Mouse (Mus musculus) lung, postnatal 0 days (tissue): ENCODE results near the gene Spo11. TPM values are rescaled to one million over a fixed set of nuclear protein-coding genes. Genes with fewer than 3 reads are reported as not detected.

ENCODE experiments used
- ATAC-seq: fragments of 200-750 bp; cut with Nextera tagmentation; 2 replicates; pipeline ENCODE4 v1.8.0; 2017; ENCODE audit warnings: moderate library complexity
- DNase-seq: peaks from one replicate; pipeline ENCODE4 v3.0.0-alpha.2; 2016; ENCODE audit warnings: low spot score
- H3K27ac ChIP-seq: fragments of 300-500 bp; sonication (generic); 2 replicates; pipeline ENCODE4 v1.5.1; 2014; ENCODE audit warnings: antibody characterized with exemption, mild to moderate bottlenecking, low read length, mixed read lengths
- H3K27me3 ChIP-seq: fragments of 300-500 bp; sonication (generic); replicated peaks from 2 replicates; pipeline ENCODE4 v1.6.1; 2014; ENCODE audit warnings: low read length, mixed read lengths; ENCODE audit not compliant: insufficient read depth
- H3K36me3 ChIP-seq: fragments of 300-500 bp; sonication (generic); 2 replicates; pipeline ENCODE4 v1.6.1; 2014; ENCODE audit warnings: low read length, mixed read lengths; ENCODE audit not compliant: insufficient read depth
- H3K4me1 ChIP-seq: fragments of 300-500 bp; sonication (generic); 2 replicates; pipeline ENCODE4 v1.6.1; 2014; ENCODE audit warnings: antibody characterized with exemption, low read depth, low read length, mixed read lengths; ENCODE audit not compliant: insufficient read depth
- H3K4me2 ChIP-seq: fragments of 300-500 bp; sonication (generic); replicated peaks from 2 replicates; pipeline ENCODE4 v1.6.1; 2014; ENCODE audit warnings: low read depth, mild to moderate bottlenecking, low read length, moderate library complexity, mixed read lengths
- H3K4me3 ChIP-seq: fragments of 300-500 bp; sonication (generic); 2 replicates; pipeline ENCODE4 v1.5.1; 2014; ENCODE audit warnings: low read depth, low read length
- H3K9ac ChIP-seq: fragments of 300-500 bp; sonication (generic); replicated peaks from 2 replicates; pipeline ENCODE4 v1.6.1; 2014; ENCODE audit warnings: low read depth, mild to moderate bottlenecking
- H3K9me3 ChIP-seq: fragments of 300-500 bp; sonication (generic); 2 replicates; pipeline ENCODE4 v1.6.1; 2016; ENCODE audit warnings: low read length, mixed read lengths
- CTCF ChIP-seq: IDR thresholded peaks from 2 replicates; pipeline ENCODE4 v1.5.1; 2016; ENCODE audit warnings: antibody characterized with exemption, mild to moderate bottlenecking
- EP300 ChIP-seq: IDR thresholded peaks from 2 replicates; pipeline ENCODE4 v1.6.1; 2016; ENCODE audit warnings: antibody characterized with exemption, mild to moderate bottlenecking, control low read depth
- WGBS: fragments of 180-500 bp; shearing (Covaris S2); extraction: QIAGEN DNeasy Blood & Tissue Kit; methylation state at CpG from one replicate; pipeline ENCODE4 v1.1.7; 2014; 5-methylcytosine and 5-hydroxymethylcytosine counted together
- polyA plus RNA-seq: library from polyadenylated mRNA; unstranded; fragments of >200 nt; fragmentation: Nextera tagmentation; extraction: Ambion mirVana; gene quantifications from 2 replicates; pipeline ENCODE4 v1.2.1, GENCODE M21; 2015

Spo11 gene
- polyA plus RNA-seq, 1 experiment from 2014 or later: not detected

GRCm38 (mm10) chr2:172934891-172935740, 42.4 kb upstream of the Spo11 start:
- TF ChIP-seq EP300 (no peak), CTCF (no peak)
- 29% methylated on average over 30 of the region's 30 CpGs for WGBS
- no peaks in the 10 kb centered on the region for H3K36me3 ChIP-seq
- ATAC-seq (no peak), DNase-seq (no peak)
- H3K4me2 ChIP-seq: no peak overlapping the region
- no peak overlapping the region for H3K9ac ChIP-seq
- H3K4me3 ChIP-seq: no peak overlapping the region
- no peak overlapping the region for H3K27ac ChIP-seq
- peaks cover 9% of the 10 kb centered on the region; the same call in 1 of the 2 replicates for H3K4me1 ChIP-seq
- H3K9me3 ChIP-seq: no peaks in the 10 kb centered on the region
- H3K27me3 ChIP-seq: peaks cover 19% of the 10 kb centered on the region

GRCm38 (mm10) chr2:172935776-172936562, 41.5 kb upstream of the Spo11 start:
- ATAC-seq (no peak), DNase-seq (no peak)
- H3K36me3 ChIP-seq: no peaks in the 10 kb centered on the region
- H3K27ac ChIP-seq: no peak overlapping the region
- H3K4me3 ChIP-seq: no peak overlapping the region
- peaks cover 13% of the 10 kb centered on the region; the same call in 1 of the 2 replicates for H3K4me1 ChIP-seq
- H3K27me3 ChIP-seq: peaks cover 24% of the 10 kb centered on the region
- H3K9me3 ChIP-seq: no peaks in the 10 kb centered on the region
- TF ChIP-seq EP300 (no peak), CTCF (no peak)
- WGBS: 67% methylated on average over 12 of the region's 12 CpGs
- no peak overlapping the region for H3K9ac ChIP-seq
- H3K4me2 ChIP-seq: no peak overlapping the region

GRCm38 (mm10) chr2:172936844-172937243, 40.7 kb upstream of the Spo11 start:
- TF ChIP-seq CTCF: no peak
- TF ChIP-seq EP300: no peak
- peaks cover 24% of the 10 kb centered on the region for H3K27me3 ChIP-seq
- no peaks in the 10 kb centered on the region for H3K9me3 ChIP-seq
- no peak for ATAC-seq
- DNase-seq: no peak
- H3K4me1 ChIP-seq: peaks cover 13% of the 10 kb centered on the region; the same call in 1 of the 2 replicates
- no peak overlapping the region for H3K27ac ChIP-seq
- 90% methylated on average over 5 of the region's 5 CpGs for WGBS
- no peak overlapping the region for H3K4me3 ChIP-seq
- H3K36me3 ChIP-seq: no peaks in the 10 kb centered on the region
- no peak overlapping the region for H3K4me2 ChIP-seq
- H3K9ac ChIP-seq: no peak overlapping the region

- peaks cover 24% of the 10 kb centered on the region for H3K27me3 ChIP-seq
- H3K9ac ChIP-seq: no peak overlapping the region
- no peak overlapping the region for H3K4me3 ChIP-seq
- H3K36me3 ChIP-seq: no peaks in the 10 kb centered on the region
- TF ChIP-seq EP300 (no peak), CTCF (no peak)
- H3K27ac ChIP-seq: no peak overlapping the region
- no peak overlapping the region for H3K4me2 ChIP-seq
- DNase-seq (no peak), ATAC-seq (no peak)
- 65% methylated on average over 12 of the region's 12 CpGs for WGBS
- H3K9me3 ChIP-seq: no peaks in the 10 kb centered on the region
- peaks cover 13% of the 10 kb centered on the region; the same call in 1 of the 2 replicates for H3K4me1 ChIP-seq
Measured at GRCm38 (mm10) chr2:172937326-172938190, 39.9 kb upstream of the Spo11 start.

GRCm38 (mm10) chr2:172938761-172939638, 38.5 kb upstream of the Spo11 start:
- DNase-seq (peak; percentile 30), ATAC-seq (no peak)
- H3K9me3 ChIP-seq: no peaks in the 10 kb centered on the region
- peak overlapping the region; percentile 95 for H3K4me2 ChIP-seq
- peak overlapping the region; percentile 49 for H3K4me3 ChIP-seq
- no peak overlapping the region for H3K9ac ChIP-seq
- H3K27me3 ChIP-seq: peaks cover 24% of the 10 kb centered on the region
- no peaks in the 10 kb centered on the region for H3K36me3 ChIP-seq
- no peak overlapping the region for H3K27ac ChIP-seq
- no peak for TF ChIP-seq EP300
- TF ChIP-seq CTCF: peak; percentile 34
- WGBS: under 1% methylated on average over 53 of the region's 57 CpGs
- H3K4me1 ChIP-seq: peaks cover 13% of the 10 kb centered on the region; the same call in 1 of the 2 replicates
